Mouse (Mus musculus) CH12.LX (cell line): ENCODE results near the gene Mmp9. TPM values are rescaled to one million over a fixed set of nuclear protein-coding genes. Genes with fewer than 3 reads are reported as not detected.

Source experiments
- DNase-seq: peaks from one replicate; pipeline ENCODE4 v3.0.0-alpha.2; 2013; ENCODE audit errors: extremely low read depth
- H3K27ac ChIP-seq: 2 replicates; pipeline ENCODE4 v1.5.1; 2012; ENCODE audit warnings: low read depth, mild to moderate bottlenecking, control low read depth, moderate library complexity; ENCODE audit not compliant: insufficient read depth
- H3K27me3 ChIP-seq: replicated peaks from 2 replicates; pipeline ENCODE3; 2012; ENCODE audit warnings: inconsistent platforms
- H3K36me3 ChIP-seq, 2 experiments: replicated peaks in 1 of 2; 2 replicates each; pipeline versions ENCODE3 to v1.6.1; 2012; ENCODE audit warnings: inconsistent platforms in 1 of 2, low read length in 1 of 2, mild to moderate bottlenecking in 1 of 2, mixed read lengths in 1 of 2, moderate library complexity in 1 of 2; ENCODE audit not compliant: control insufficient read depth in 1 of 2, insufficient read depth in 1 of 2
- H3K4me1 ChIP-seq, 2 experiments: 2 replicates each; pipeline ENCODE4 v1.6.1; 2012; ENCODE audit warnings: inconsistent platforms in 1 of 2, moderate library complexity in 1 of 2; ENCODE audit not compliant: insufficient read depth in 2 of 2, control insufficient read depth in 1 of 2
- H3K4me2 ChIP-seq: 2 replicates; pipeline ENCODE4 v1.6.1; 2012; ENCODE audit warnings: low read depth, mild to moderate bottlenecking, control low read depth; ENCODE audit not compliant: poor library complexity, insufficient read depth, severe bottlenecking
- H3K4me3 ChIP-seq, 3 experiments: fragments of 150-350 bp in 1 of 3; sonication (generic) in 1 of 3; replicated peaks in 1 of 3; 2 replicates each; pipeline versions ENCODE3 to v1.5.1; 2011 to 2012; ENCODE audit warnings: low read depth in 2 of 3, low read length in 2 of 3, mild to moderate bottlenecking in 2 of 3, moderate library complexity in 2 of 3, control low read depth in 1 of 3, improper control_type of control experiment in 1 of 3, inconsistent platforms in 1 of 3, mixed read lengths in 1 of 3; ENCODE audit not compliant: poor library complexity in 1 of 3
- H3K79me2 ChIP-seq: replicated peaks from 2 replicates; pipeline ENCODE4 v1.6.1; 2012; ENCODE audit warnings: mild to moderate bottlenecking, moderate library complexity; ENCODE audit not compliant: control insufficient read depth, poor library complexity, insufficient read depth, severe bottlenecking; ENCODE audit errors: extremely low read depth
- H3K9ac ChIP-seq: 2 replicates; pipeline ENCODE4 v1.6.1; 2012; ENCODE audit warnings: low read depth, mild to moderate bottlenecking, control low read depth, moderate library complexity; ENCODE audit not compliant: insufficient read depth
- H3K9me3 ChIP-seq: replicated peaks from 2 replicates; pipeline ENCODE3; 2012; ENCODE audit warnings: low read length, inconsistent platforms, mixed read lengths
- CHD1 ChIP-seq: IDR thresholded peaks from 2 replicates; pipeline ENCODE4 v1.6.1; 2012; ENCODE audit warnings: low read depth, low read length, improper control_type of control experiment, inconsistent platforms
- CHD2 ChIP-seq: IDR thresholded peaks from 2 replicates; pipeline ENCODE4 v1.6.1; 2011; ENCODE audit warnings: low read length, improper control_type of control experiment
- CTCF ChIP-seq, 2 experiments: IDR thresholded peaks in 1 of 2; conservative IDR thresholded peaks in 1 of 2; 2 replicates each; pipeline ENCODE4 v1.5.1; 2011 to 2012; ENCODE audit warnings: low read depth in 2 of 2, low read length in 2 of 2, improper control_type of control experiment in 1 of 2, inconsistent platforms in 1 of 2, mild to moderate bottlenecking in 1 of 2, moderate library complexity in 1 of 2
- ELF1 ChIP-seq: IDR thresholded peaks from 2 replicates; pipeline ENCODE4 v1.6.1; 2014; ENCODE audit warnings: low read depth, mild to moderate bottlenecking, inconsistent platforms, low read length, improper control_type of control experiment
- GABPA ChIP-seq: IDR thresholded peaks from 2 replicates; pipeline ENCODE4 v1.6.1; 2012; ENCODE audit warnings: low read depth, low read length, improper control_type of control experiment, inconsistent platforms; ENCODE audit not compliant: insufficient replicate concordance
- JUND ChIP-seq: conservative IDR thresholded peaks from 2 replicates; pipeline ENCODE4 v1.6.1; 2011; ENCODE audit warnings: low read depth, low read length, improper control_type of control experiment
- MAFK ChIP-seq: IDR thresholded peaks from 2 replicates; pipeline ENCODE4 v1.6.1; 2011; ENCODE audit warnings: low read length, improper control_type of control experiment; ENCODE audit not compliant: insufficient replicate concordance
- MAX ChIP-seq: IDR thresholded peaks from 2 replicates; pipeline ENCODE4 v1.6.1; 2011; ENCODE audit warnings: low read length, improper control_type of control experiment
- MEF2A ChIP-seq: IDR thresholded peaks from 2 replicates; pipeline ENCODE4 v1.6.1; 2014; ENCODE audit warnings: low read depth, mild to moderate bottlenecking, inconsistent platforms, low read length, improper control_type of control experiment, borderline replicate concordance
- MXI1 ChIP-seq: IDR thresholded peaks from 2 replicates; pipeline ENCODE4 v1.6.1; 2011; ENCODE audit warnings: mild to moderate bottlenecking, low read depth, low read length, improper control_type of control experiment
- NELFE ChIP-seq: IDR thresholded peaks from 2 replicates; pipeline ENCODE4 v1.6.1; 2011; ENCODE audit warnings: low read depth, low read length, improper control_type of control experiment
- NRF1 ChIP-seq: IDR thresholded peaks from 2 replicates; pipeline ENCODE4 v1.6.1; 2014; ENCODE audit warnings: low read depth, mild to moderate bottlenecking, inconsistent platforms, low read length, improper control_type of control experiment, moderate library complexity
- PAX5 ChIP-seq: IDR thresholded peaks from 2 replicates; pipeline ENCODE4 v1.6.1; 2012; ENCODE audit warnings: low read length, inconsistent platforms, mixed read lengths
- POLR2AphosphoS2 ChIP-seq: IDR thresholded peaks from 2 replicates; pipeline ENCODE4 v1.6.1; 2011; ENCODE audit warnings: low read depth, low read length, improper control_type of control experiment
- RAD21 ChIP-seq: IDR thresholded peaks from 2 replicates; pipeline ENCODE4 v1.6.1; 2011; ENCODE audit warnings: low read depth, mild to moderate bottlenecking, low read length, improper control_type of control experiment, moderate library complexity
- RCOR1 ChIP-seq: conservative IDR thresholded peaks from 2 replicates; pipeline ENCODE4 v1.6.1; 2012; ENCODE audit warnings: low read depth, mild to moderate bottlenecking, inconsistent platforms, low read length, improper control_type of control experiment
- SMC3 ChIP-seq: IDR thresholded peaks from 2 replicates; pipeline ENCODE4 v1.6.1; 2011; ENCODE audit warnings: low read depth, low read length, improper control_type of control experiment
- TCF12 ChIP-seq: IDR thresholded peaks from 2 replicates; pipeline ENCODE4 v1.6.1; 2014; ENCODE audit warnings: low read depth, mild to moderate bottlenecking, inconsistent platforms, low read length, improper control_type of control experiment
- UBTF ChIP-seq: IDR thresholded peaks from 2 replicates; pipeline ENCODE4 v1.6.1; 2012; ENCODE audit warnings: low read depth, mild to moderate bottlenecking, inconsistent platforms, low read length, improper control_type of control experiment, moderate library complexity
- USF1 ChIP-seq: IDR thresholded peaks from 2 replicates; pipeline ENCODE4 v1.6.1; 2014; ENCODE audit warnings: low read depth, mild to moderate bottlenecking, inconsistent platforms, low read length, improper control_type of control experiment
- ZC3H11A ChIP-seq: IDR thresholded peaks from 2 replicates; pipeline ENCODE4 v1.6.1; 2012; ENCODE audit warnings: low read depth, mild to moderate bottlenecking, inconsistent platforms, low read length, improper control_type of control experiment
- ZKSCAN1 ChIP-seq: IDR thresholded peaks from 2 replicates; pipeline ENCODE4 v1.6.1; 2012; ENCODE audit warnings: low read depth, inconsistent platforms, low read length, improper control_type of control experiment, borderline replicate concordance
- dilution Hi-C: fragments of 300-500 bp; cut with MboI; formaldehyde crosslinking; loops from 2 replicates; pipeline ENCODE4 v1.14.3; 2020; ENCODE audit warnings: low sequenced_read_pairs; ENCODE audit not compliant: extremely low pct_unique_long_range_greater_than_20kb, extremely low pct_ligation_motif_present
- in situ Hi-C: fragments of 300-500 bp; cut with MboI; formaldehyde crosslinking; loops from 3 replicates; pipeline ENCODE4 v1.14.3; 2019; ENCODE audit warnings: low sequenced_read_pairs, low pct_ligation_motif_present, low pct_unique_long_range_greater_than_20kb, mixed read lengths
- polyA plus RNA-seq: library from polyadenylated mRNA; unstranded; fragments of >175 nt; gene quantifications from 2 replicates; pipeline ENCODE4 v1.2.1, GENCODE M21; 2012; ENCODE audit warnings: low read depth; ENCODE audit not compliant: insufficient read length
- total RNA-seq, 2 experiments: library from RNA; depleted of rRNA; stranded (reverse); fragments of 300-350 nt in 1 of 2; fragments of >200 nt in 1 of 2; gene quantifications; 2 replicates each; pipeline ENCODE4 v1.2.3; 2012 to 2014

The Mmp9 gene
- total and polyA plus RNA-seq, 3 experiments, result not detected

GRCm38 (mm10) chr2:164942692-164943290 is 2.2 kb downstream of the Mmp9 start:
- H3K36me3 ChIP-seq, result no peaks in the 10 kb centered on the region
- no peak for DNase-seq
- no peak for TF ChIP-seq NRF1
- no peaks in the 10 kb centered on the region for H3K9me3 ChIP-seq
- peaks cover 28% of the 10 kb centered on the region for H3K27me3 ChIP-seq
- no peak overlapping the region for H3K4me3 ChIP-seq
- no peaks in the 10 kb centered on the region for H3K79me2 ChIP-seq
- H3K4me1 ChIP-seq, result peaks cover 3 to 30% of the 10 kb centered on the region in 2 experiments; a peak in 2 of 4 replicates
- no peak overlapping the region for H3K27ac ChIP-seq
- in situ Hi-C loops, result loop anchor here (10.0 kb wide), 1 partner anchor 422 kb away; the partner anchor contains the start of gene Zfp663
- H3K9ac ChIP-seq, result no peak overlapping the region
- dilution Hi-C loops, result no loop called here
- no peak overlapping the region for H3K4me2 ChIP-seq

- dilution Hi-C loops, result no loop called here
- H3K4me3 ChIP-seq, result no peak overlapping the region
- H3K4me1 ChIP-seq, result peaks cover 3 to 14% of the 10 kb centered on the region in 2 experiments; a peak in 2 of 4 replicates
Measured at GRCm38 (mm10) chr2:164947506-164947905, 6.9 kb downstream of the Mmp9 start.

GRCm38 (mm10) chr2:164947930-164948329 is 7.3 kb downstream of the Mmp9 start:
- in situ Hi-C loops, result loop anchor here (10.0 kb wide), 1 partner anchor 417 kb away; the partner anchor contains the start of gene Zfp663
- Histone ChIP-seq H3K9me3 (peaks cover 6% of the 10 kb centered on the region), H3K27ac (no peak overlapping the region), H3K4me1 (peaks cover 1 to 13% of the 10 kb centered on the region in 2 experiments; a peak in 3 of 4 replicates), H3K27me3 (peaks cover 62% of the 10 kb centered on the region), H3K36me3 (no peaks in the 10 kb centered on the region), H3K4me3 (no peak overlapping the region), H3K9ac (no peak overlapping the region), H3K4me2 (no peak overlapping the region), H3K79me2 (no peaks in the 10 kb centered on the region)
- TF ChIP-seq MAFK (peak; percentile 45; the same call in 1 of the 2 replicates), RAD21 (no peak)
- dilution Hi-C loops, result no loop called here
- no peak for DNase-seq

More at GRCm38 (mm10) chr2:164947506-164947905, 6.9 kb downstream of the Mmp9 start:
- H3K9me3 ChIP-seq, result peaks cover 6% of the 10 kb centered on the region
- H3K4me2 ChIP-seq, result no peak overlapping the region
- H3K36me3 ChIP-seq, result no peaks in the 10 kb centered on the region
- peaks cover 58% of the 10 kb centered on the region for H3K27me3 ChIP-seq
- H3K27ac ChIP-seq, result no peak overlapping the region
- no peak for DNase-seq
- no peaks in the 10 kb centered on the region for H3K79me2 ChIP-seq
- H3K9ac ChIP-seq, result no peak overlapping the region
- in situ Hi-C loops, result loop anchor here (10.0 kb wide), 1 partner anchor 417 kb away; the partner anchor contains the start of gene Zfp663
- TF ChIP-seq CHD2 (no peak), TCF12 (no peak), CHD1 (no peak), CTCF (conservative IDR thresholded peaks at IDR 0.05 in 1 of 2, IDR thresholded peaks at IDR 0.05 in 1 of 2; ENCODE audit: low read depth in 2 of 2, low read length in 2 of 2) (no peak), MAX (no peak), ZC3H11A (no peak), ELF1 (no peak), GABPA (no peak), ZKSCAN1 (no peak), MXI1 (no peak), JUND (no peak), MEF2A (no peak), USF1 (no peak), PAX5 (no peak), SMC3 (no peak), RCOR1 (no peak), NELFE (no peak), UBTF (no peak), POLR2AphosphoS2 (no peak)
